Mouse (Mus musculus) heart, postnatal 0 days (tissue): ENCODE results near the gene Kif21b. TPM values are rescaled to one million over a fixed set of nuclear protein-coding genes. Genes with fewer than 3 reads are reported as not detected.

Experiments
- ATAC-seq: fragments of 200-750 bp; cut with Nextera tagmentation; 2 replicates; pipeline ENCODE4 v1.8.0; 2017; ENCODE audit warnings: low read depth, moderate number of reproducible peaks, moderate library complexity; ENCODE audit not compliant: insufficient read depth
- DNase-seq: peaks from one replicate; pipeline ENCODE4 v3.0.0-alpha.2; 2016; ENCODE audit warnings: low spot score
- H3K27ac ChIP-seq: fragments of 300-500 bp; sonication (generic); 2 replicates; pipeline ENCODE4 v1.5.1; 2014; ENCODE audit warnings: low read depth, mild to moderate bottlenecking
- H3K27me3 ChIP-seq: fragments of 300-500 bp; sonication (generic); 2 replicates; pipeline ENCODE4 v1.6.1; 2014; ENCODE audit warnings: low read length, mixed read lengths; ENCODE audit not compliant: control insufficient read depth, insufficient read depth
- H3K36me3 ChIP-seq: fragments of 300-500 bp; sonication (generic); replicated peaks from 2 replicates; pipeline ENCODE4 v1.6.1; 2014; ENCODE audit warnings: low read length, mixed read lengths; ENCODE audit not compliant: control insufficient read depth, insufficient read depth
- H3K4me1 ChIP-seq: fragments of 300-500 bp; sonication (generic); 2 replicates; pipeline ENCODE4 v1.6.1; 2014; ENCODE audit warnings: antibody characterized with exemption; ENCODE audit not compliant: control insufficient read depth, insufficient read depth
- H3K4me2 ChIP-seq: fragments of 300-500 bp; sonication (generic); 2 replicates; pipeline ENCODE4 v1.6.1; 2014; ENCODE audit warnings: low read depth, mild to moderate bottlenecking, low read length, moderate library complexity
- H3K4me3 ChIP-seq: fragments of 300-500 bp; sonication (generic); 2 replicates; pipeline ENCODE4 v1.5.1; 2014; ENCODE audit warnings: low read depth, low read length
- H3K9ac ChIP-seq: fragments of 300-500 bp; sonication (generic); replicated peaks from 2 replicates; pipeline ENCODE4 v1.6.1; 2014; ENCODE audit warnings: low read depth, low read length, mixed read lengths
- H3K9me3 ChIP-seq: fragments of 300-500 bp; sonication (generic); replicated peaks from 2 replicates; pipeline ENCODE4 v1.6.1; 2016; ENCODE audit warnings: low read length; ENCODE audit not compliant: control insufficient read depth
- CTCF ChIP-seq: IDR thresholded peaks from 2 replicates; pipeline ENCODE4 v1.5.1; 2016; ENCODE audit warnings: antibody characterized with exemption, control low read depth, low read depth
- EP300 ChIP-seq: IDR thresholded peaks from 2 replicates; pipeline ENCODE4 v1.6.1; 2016; ENCODE audit warnings: antibody characterized with exemption, low read depth
- WGBS: fragments of 180-500 bp; shearing (Covaris S2); extraction: QIAGEN DNeasy Blood & Tissue Kit; methylation state at CpG from one replicate; pipeline ENCODE4 v1.1.7; 2014; 5-methylcytosine and 5-hydroxymethylcytosine counted together
- polyA plus RNA-seq: library from polyadenylated mRNA; unstranded; fragments of >200 nt; fragmentation: Nextera tagmentation; extraction: Ambion mirVana; gene quantifications from 2 replicates; pipeline ENCODE4 v1.2.1, GENCODE M21; 2015
- total RNA-seq: library from RNA; depleted of rRNA; stranded (reverse); fragments of >200 nt; gene quantifications from 2 replicates; pipeline ENCODE4 v1.2.3, GENCODE M21; 2014; ENCODE audit warnings: low replicate concordance

The Kif21b gene
- total and polyA plus RNA-seq, 2 experiments from 2014 or later: 0.26 to 0.38 TPM

- TF ChIP-seq EP300 (no peak), CTCF (no peak)
- 36% methylated on average over 10 of the region's 10 CpGs for WGBS
- no peaks in the 10 kb centered on the region for H3K36me3 ChIP-seq
- ATAC-seq (no peak), DNase-seq (no peak)
- H3K4me1 ChIP-seq: peaks cover 47% of the 10 kb centered on the region
- no peak overlapping the region for H3K4me3 ChIP-seq
- H3K4me2 ChIP-seq: no peak overlapping the region
- no peak overlapping the region for H3K27ac ChIP-seq
- H3K27me3 ChIP-seq: no peaks in the 10 kb centered on the region; the same call in 1 of the 2 replicates
- H3K9me3 ChIP-seq: no peaks in the 10 kb centered on the region
- no peak overlapping the region for H3K9ac ChIP-seq
Measured at GRCm38 (mm10) chr1:136138191-136138830, 7.1 kb downstream of the Kif21b start.

DNA sequence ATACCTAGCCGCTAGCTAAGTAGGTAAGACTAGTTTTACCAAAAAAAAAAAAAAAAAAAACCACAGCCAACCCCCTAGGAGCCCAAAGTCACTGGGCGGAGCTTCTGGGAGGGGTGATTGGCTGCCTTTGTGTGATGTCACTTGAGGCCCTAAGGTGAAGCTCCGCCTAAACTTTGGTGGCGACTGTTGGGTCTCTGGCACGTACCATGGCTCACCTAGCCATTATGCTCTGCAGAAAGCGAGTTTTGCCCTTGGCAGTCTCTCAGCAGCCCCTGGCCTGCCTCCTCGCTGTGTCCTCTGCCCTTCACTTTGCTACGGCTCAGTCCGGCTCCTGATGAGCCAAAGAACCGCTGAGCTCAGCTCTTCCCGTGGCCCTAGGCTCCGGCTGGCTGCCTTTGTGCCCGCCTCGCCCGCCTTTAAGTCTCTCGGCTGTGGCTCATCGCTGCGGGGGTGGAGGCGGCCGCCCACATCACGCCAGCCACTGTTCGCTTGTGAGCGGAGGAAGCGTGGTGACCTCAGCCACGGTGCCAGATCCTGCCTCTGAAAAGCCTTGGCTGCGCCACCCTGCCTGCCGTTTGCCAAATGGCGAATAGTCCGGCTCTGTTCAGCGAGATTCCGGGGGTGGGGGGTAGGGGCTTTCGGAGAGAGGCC is 8.9 kb downstream of the Kif21b start:
- no peaks in the 10 kb centered on the region for H3K9me3 ChIP-seq
- WGBS: 2% methylated on average over 32 of the region's 32 CpGs
- peak overlapping the region; percentile 53 for H3K4me3 ChIP-seq
- H3K27ac ChIP-seq: peak overlapping the region; percentile 63
- no peaks in the 10 kb centered on the region for H3K36me3 ChIP-seq
- ATAC-seq: peak; percentile 73
- TF ChIP-seq CTCF: no peak
- TF ChIP-seq EP300: no peak
- H3K4me2 ChIP-seq: peak overlapping the region; percentile 85
- peak overlapping the region; percentile 74 for H3K9ac ChIP-seq
- peaks cover 32% of the 10 kb centered on the region for H3K4me1 ChIP-seq
- peak; percentile 57 for DNase-seq
- H3K27me3 ChIP-seq: no peaks in the 10 kb centered on the region

GRCm38 (mm10) chr1:136141176-136141950 is 10.2 kb downstream of the Kif21b start:
- DNase-seq (no peak), ATAC-seq (no peak)
- Histone ChIP-seq H3K36me3 (no peaks in the 10 kb centered on the region), H3K9me3 (no peaks in the 10 kb centered on the region), H3K27ac (no peak overlapping the region), H3K4me3 (no peak overlapping the region), H3K27me3 (no peaks in the 10 kb centered on the region), H3K9ac (no peak overlapping the region), H3K4me1 (peaks cover 31% of the 10 kb centered on the region), H3K4me2 (no peak overlapping the region)
- WGBS: 86% methylated on average over 11 of the region's 11 CpGs
- no peak for TF ChIP-seq EP300

DNA sequence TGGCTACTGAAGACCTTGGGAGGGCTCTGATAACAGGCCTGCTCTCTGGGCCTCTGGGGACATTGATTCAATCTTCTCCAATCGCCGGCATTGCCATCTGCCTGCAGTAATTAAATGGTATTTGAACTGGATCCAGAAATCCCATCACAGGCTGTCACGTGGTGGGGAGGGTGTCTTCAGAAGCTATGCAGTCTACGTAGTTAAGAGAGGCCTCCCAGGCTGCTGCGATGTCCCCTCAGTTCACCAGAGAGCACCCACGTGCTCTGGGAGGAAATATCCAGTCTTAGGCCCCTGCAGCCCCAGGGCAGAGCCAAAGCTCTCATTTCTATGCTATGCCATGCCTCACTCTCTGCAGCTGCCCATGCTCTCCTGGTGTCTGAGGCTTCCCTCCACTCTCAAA is 11.1 kb downstream of the Kif21b start:
- H3K4me2 ChIP-seq: no peak overlapping the region
- TF ChIP-seq CTCF (no peak), EP300 (no peak)
- no peak for ATAC-seq
- H3K9ac ChIP-seq: no peak overlapping the region
- no peaks in the 10 kb centered on the region for H3K36me3 ChIP-seq
- H3K27ac ChIP-seq: no peak overlapping the region
- H3K9me3 ChIP-seq: no peaks in the 10 kb centered on the region
- DNase-seq: no peak
- WGBS: 28% methylated on average over 6 of the region's 6 CpGs
- no peak overlapping the region for H3K4me3 ChIP-seq
- peaks cover 24% of the 10 kb centered on the region for H3K4me1 ChIP-seq
- H3K27me3 ChIP-seq: no peaks in the 10 kb centered on the region

GRCm38 (mm10) chr1:136143514-136143913 is 12.3 kb downstream of the Kif21b start:
- no peak overlapping the region for H3K9ac ChIP-seq
- no peaks in the 10 kb centered on the region for H3K27me3 ChIP-seq
- peaks cover 12% of the 10 kb centered on the region; the same call in 1 of the 2 replicates for H3K4me1 ChIP-seq
- ATAC-seq: no peak
- 91% methylated on average over 10 of the region's 10 CpGs for WGBS
- H3K36me3 ChIP-seq: no peaks in the 10 kb centered on the region
- DNase-seq: no peak
- no peak overlapping the region for H3K4me3 ChIP-seq
- H3K27ac ChIP-seq: no peak overlapping the region
- no peaks in the 10 kb centered on the region for H3K9me3 ChIP-seq
- no peak overlapping the region for H3K4me2 ChIP-seq
- TF ChIP-seq CTCF (no peak), EP300 (no peak)
